Mouse (Mus musculus) kidney, embryonic 14.5 days (tissue): ENCODE measurements around the gene Ptpra. TPM values are rescaled to one million over a fixed set of nuclear protein-coding genes. Genes with fewer than 3 reads are reported as not detected.

ENCODE experiments used
- ATAC-seq: fragments of 200-750 bp; cut with Nextera tagmentation; 2 replicates; pipeline ENCODE4 v1.8.0; 2017; ENCODE audit warnings: moderate number of reproducible peaks, mild to moderate bottlenecking, moderate TSS enrichment, moderate library complexity; ENCODE audit not compliant: low FRiP score, low TSS enrichment
- H3K27ac ChIP-seq: fragments of 300-500 bp; sonication (generic); 2 replicates; pipeline ENCODE4 v1.5.1; 2014; ENCODE audit warnings: low read depth, mild to moderate bottlenecking, low read length, moderate library complexity, mixed read lengths
- H3K27me3 ChIP-seq: fragments of 300-500 bp; sonication (generic); 2 replicates; pipeline ENCODE4 v1.6.1; 2014; ENCODE audit warnings: mild to moderate bottlenecking, low read length; ENCODE audit not compliant: control insufficient read depth, insufficient read depth
- H3K36me3 ChIP-seq: fragments of 300-500 bp; sonication (generic); 2 replicates; pipeline ENCODE4 v1.6.1; 2014; ENCODE audit warnings: low read length, mixed read lengths; ENCODE audit not compliant: control insufficient read depth, insufficient read depth
- H3K4me1 ChIP-seq: fragments of 300-500 bp; sonication (generic); 2 replicates; pipeline ENCODE4 v1.6.1; 2014; ENCODE audit warnings: low read length, mixed read lengths; ENCODE audit not compliant: control insufficient read depth, insufficient read depth
- H3K4me2 ChIP-seq: fragments of 300-500 bp; sonication (generic); replicated peaks from 2 replicates; pipeline ENCODE4 v1.6.1; 2014; ENCODE audit warnings: low read depth, mild to moderate bottlenecking, low read length
- H3K4me3 ChIP-seq: fragments of 300-500 bp; sonication (generic); 2 replicates; pipeline ENCODE4 v1.5.1; 2014; ENCODE audit warnings: mild to moderate bottlenecking, low read length
- H3K9ac ChIP-seq: fragments of 300-500 bp; sonication (generic); 2 replicates; pipeline ENCODE4 v1.6.1; 2014; ENCODE audit warnings: low read depth, mild to moderate bottlenecking, low read length, moderate library complexity
- H3K9me3 ChIP-seq: fragments of 300-500 bp; sonication (generic); 2 replicates; pipeline ENCODE4 v1.6.1; 2016; ENCODE audit warnings: low read length; ENCODE audit not compliant: control insufficient read depth
- WGBS: fragments of 180-500 bp; shearing (Covaris S2); extraction: QIAGEN DNeasy Blood & Tissue Kit; methylation state at CpG from one replicate; pipeline ENCODE4 v1.1.7; 2014; 5-methylcytosine and 5-hydroxymethylcytosine counted together
- polyA plus RNA-seq: library from polyadenylated mRNA; unstranded; fragments of >200 nt; fragmentation: Nextera tagmentation; extraction: Ambion mirVana; gene quantifications from 2 replicates; pipeline ENCODE4 v1.2.1, GENCODE M21; 2014

Ptpra gene
- polyA plus RNA-seq, 1 experiment from 2014 or later = 107 TPM

DNA sequence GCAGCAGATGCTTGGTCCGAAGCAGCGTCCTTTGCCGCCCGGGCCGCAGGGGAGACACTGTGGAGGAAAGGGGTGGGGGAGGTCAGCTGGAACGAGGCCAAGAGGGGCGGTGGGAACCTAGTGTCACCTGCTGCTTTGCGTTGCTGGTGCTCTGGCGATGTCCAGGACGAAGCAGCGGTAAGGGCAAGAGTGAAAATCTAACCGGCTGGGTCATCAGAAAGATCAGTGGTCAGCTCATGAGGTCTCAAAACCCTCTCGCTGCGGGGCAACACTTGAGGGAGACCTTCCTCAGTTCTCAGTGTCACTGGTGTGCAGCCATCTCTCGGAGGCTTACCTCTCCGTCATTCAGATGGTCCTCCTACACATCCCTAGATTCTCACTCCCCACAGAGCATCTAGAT lies 131.1 kb downstream of the Ptpra start:
- H3K9ac ChIP-seq = no peak overlapping the region
- no peaks in the 10 kb centered on the region for H3K36me3 ChIP-seq
- H3K4me3 ChIP-seq = peak overlapping the region; percentile 35
- H3K9me3 ChIP-seq = no peaks in the 10 kb centered on the region; the same call in 1 of the 2 replicates
- peak overlapping the region; percentile 49 for H3K4me2 ChIP-seq
- peaks cover 12% of the 10 kb centered on the region; the same call in 1 of the 2 replicates for H3K4me1 ChIP-seq
- no peak for ATAC-seq
- no peak overlapping the region for H3K27ac ChIP-seq
- 3% methylated on average over 16 of the region's 16 CpGs for WGBS
- peaks cover 65% of the 10 kb centered on the region for H3K27me3 ChIP-seq

GRCm38 (mm10) chr2:130582552-130582951 lies 132.5 kb downstream of the Ptpra start, which contains the start of gene Avp:
Avp (minus strand) TSS chr2:130582554.
- peaks cover 10% of the 10 kb centered on the region; the same call in 1 of the 2 replicates for H3K4me1 ChIP-seq
- no peak within 1 kb of the TSS for H3K4me3 ChIP-seq
- no peak within 1 kb of the TSS for H3K9ac ChIP-seq
- H3K36me3 ChIP-seq = no peaks in the 10 kb centered on the region
- H3K27ac ChIP-seq = no peak within 1 kb of the TSS
- H3K9me3 ChIP-seq = no peaks in the 10 kb centered on the region; the same call in 1 of the 2 replicates
- no peak within 1 kb of the TSS for H3K4me2 ChIP-seq
- peaks cover 55% of the 10 kb centered on the region for H3K27me3 ChIP-seq
- no peak for ATAC-seq
- 42% methylated on average over 10 of the region's 10 CpGs for WGBS

GRCm38 (mm10) chr2:130583902-130584560 lies 134.0 kb downstream of the Ptpra start:
- Histone ChIP-seq H3K4me3 (no peak overlapping the region), H3K9me3 (no peaks in the 10 kb centered on the region), H3K27me3 (peaks cover 40% of the 10 kb centered on the region), H3K9ac (no peak overlapping the region), H3K27ac (no peak overlapping the region), H3K4me2 (no peak overlapping the region), H3K36me3 (no peaks in the 10 kb centered on the region), H3K4me1 (peaks cover 9% of the 10 kb centered on the region; the same call in 1 of the 2 replicates)
- ATAC-seq = no peak
- 77% methylated on average over 10 of the region's 10 CpGs for WGBS

GRCm38 (mm10) chr2:130586016-130586415 lies 135.9 kb downstream of the Ptpra start:
- H3K27me3 ChIP-seq = peaks cover 20% of the 10 kb centered on the region
- H3K9ac ChIP-seq = no peak overlapping the region
- no peaks in the 10 kb centered on the region for H3K9me3 ChIP-seq
- 0 out of 2 replicates have a peak, but pooled peaks cover under 1% of the 10 kb centered on the region for H3K4me1 ChIP-seq
- no peak overlapping the region for H3K4me2 ChIP-seq
- H3K4me3 ChIP-seq = no peak overlapping the region
- no peak for ATAC-seq
- H3K36me3 ChIP-seq = peaks cover 10% of the 10 kb centered on the region; the same call in 1 of the 2 replicates
- WGBS = 87% methylated on average over 6 of the region's 6 CpGs
- no peak overlapping the region for H3K27ac ChIP-seq

DNA sequence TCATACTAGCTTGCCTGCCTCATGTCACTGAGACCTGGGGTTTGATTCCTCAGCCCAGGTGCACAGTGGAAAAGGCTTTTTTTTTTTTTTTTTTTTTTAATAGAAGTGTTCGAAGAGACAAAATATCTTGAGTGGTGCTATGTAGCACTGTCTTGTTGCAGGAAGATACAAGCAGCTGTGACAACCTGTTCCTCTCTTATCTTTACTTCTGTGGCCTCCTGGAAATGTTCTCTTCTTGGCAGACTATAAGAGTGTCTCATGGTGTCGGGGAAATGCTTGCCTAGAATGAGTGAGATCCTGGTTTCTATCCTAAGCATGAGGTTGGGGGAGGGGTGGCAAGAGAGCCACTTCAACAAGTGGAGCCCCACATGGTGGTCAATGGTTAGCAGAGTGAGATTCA lies 138.3 kb downstream of the Ptpra start:
- Histone ChIP-seq H3K9me3 (no peaks in the 10 kb centered on the region), H3K4me1 (no peaks in the 10 kb centered on the region), H3K27ac (no peak overlapping the region), H3K27me3 (no peaks in the 10 kb centered on the region), H3K4me3 (no peak overlapping the region), H3K4me2 (no peak overlapping the region), H3K9ac (no peak overlapping the region), H3K36me3 (peaks cover 17% of the 10 kb centered on the region)
- ATAC-seq = no peak
- 91% methylated on average over 2 of the region's 2 CpGs for WGBS

DNA sequence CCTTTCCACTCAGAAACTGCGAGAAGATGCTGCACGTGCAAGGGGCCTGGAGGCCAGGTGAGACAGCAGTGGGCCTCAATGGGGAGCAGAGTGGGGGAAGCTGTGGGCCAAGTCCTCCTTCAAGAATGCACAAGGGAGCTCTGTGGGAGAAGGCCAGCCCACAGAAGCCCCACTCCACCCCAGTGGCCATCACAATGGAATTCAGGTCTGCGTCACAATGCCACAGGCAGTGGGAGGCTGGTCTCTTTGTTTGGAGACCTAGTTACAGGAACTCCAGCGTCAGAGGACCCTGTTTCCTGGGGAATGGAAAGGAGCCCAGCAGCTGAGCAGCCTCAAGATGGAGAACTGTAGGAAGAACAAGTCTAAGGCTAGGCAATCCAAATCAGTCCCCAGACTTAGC lies 139.1 kb downstream of the Ptpra start:
- H3K9ac ChIP-seq = no peak overlapping the region
- no peak overlapping the region for H3K4me2 ChIP-seq
- H3K27ac ChIP-seq = no peak overlapping the region
- no peaks in the 10 kb centered on the region for H3K27me3 ChIP-seq
- H3K4me3 ChIP-seq = no peak overlapping the region
- ATAC-seq = no peak
- no peaks in the 10 kb centered on the region for H3K9me3 ChIP-seq
- WGBS = 70% methylated on average over 4 of the region's 4 CpGs
- no peaks in the 10 kb centered on the region for H3K4me1 ChIP-seq
- peaks cover 17% of the 10 kb centered on the region for H3K36me3 ChIP-seq

DNA sequence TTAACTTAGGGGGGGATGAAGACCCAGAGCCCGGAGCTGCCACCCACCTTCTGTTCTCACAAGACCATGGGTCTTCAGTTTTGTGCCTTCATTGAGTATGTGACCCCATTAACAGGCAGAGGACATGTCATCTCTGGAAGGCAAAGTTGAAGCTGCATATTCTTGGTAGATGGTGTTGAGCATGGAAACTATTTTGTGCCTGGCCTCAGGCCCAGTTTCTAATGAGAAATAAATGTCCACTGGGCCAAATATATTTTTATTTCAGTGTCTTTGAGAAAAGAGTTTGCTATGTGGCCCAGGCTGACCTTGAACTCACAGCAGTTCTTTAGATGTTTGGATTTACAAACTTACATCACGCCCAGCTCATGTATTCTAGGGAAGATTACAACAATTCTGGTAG lies 139.7 kb downstream of the Ptpra start:
- ATAC-seq = no peak
- Histone ChIP-seq H3K4me3 (no peak overlapping the region), H3K9ac (no peak overlapping the region), H3K4me2 (no peak overlapping the region), H3K9me3 (no peaks in the 10 kb centered on the region), H3K36me3 (peaks cover 20% of the 10 kb centered on the region), H3K4me1 (no peaks in the 10 kb centered on the region), H3K27ac (no peak overlapping the region), H3K27me3 (no peaks in the 10 kb centered on the region)
- WGBS = 91% methylated on average over 2 of the region's 2 CpGs

GRCm38 (mm10) chr2:130591016-130591415 lies 140.9 kb downstream of the Ptpra start:
- Histone ChIP-seq H3K9ac (no peak overlapping the region), H3K27ac (no peak overlapping the region), H3K4me1 (no peaks in the 10 kb centered on the region), H3K4me3 (no peak overlapping the region), H3K4me2 (no peak overlapping the region), H3K36me3 (peaks cover 30% of the 10 kb centered on the region), H3K27me3 (no peaks in the 10 kb centered on the region), H3K9me3 (no peaks in the 10 kb centered on the region)
- 90% methylated on average over 2 of the region's 2 CpGs for WGBS
- ATAC-seq = no peak

DNA sequence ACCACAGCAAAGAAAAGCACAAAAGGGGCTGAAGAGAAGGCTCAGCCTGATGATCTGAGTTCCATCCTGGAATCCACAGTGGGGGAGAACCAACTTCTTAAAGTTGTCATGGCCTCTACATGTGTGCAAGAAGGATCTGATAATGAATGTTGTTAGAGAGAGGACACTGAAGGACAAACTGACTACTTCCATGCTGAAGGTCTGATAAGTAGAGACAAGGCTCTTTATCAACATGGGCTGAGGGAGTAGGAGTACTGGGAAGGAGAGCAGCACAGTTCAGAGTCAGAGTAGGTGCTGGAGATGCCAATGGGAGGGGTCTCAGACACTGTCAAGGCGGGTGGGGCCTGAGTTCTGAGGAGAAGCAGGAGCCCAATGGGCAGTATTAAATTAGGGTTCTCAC lies 145.5 kb downstream of the Ptpra start:
- no peak for ATAC-seq
- Histone ChIP-seq H3K4me3 (no peak overlapping the region), H3K36me3 (peaks cover 59% of the 10 kb centered on the region), H3K4me2 (no peak overlapping the region), H3K4me1 (no peaks in the 10 kb centered on the region), H3K27ac (no peak overlapping the region), H3K9ac (no peak overlapping the region), H3K27me3 (no peaks in the 10 kb centered on the region), H3K9me3 (no peaks in the 10 kb centered on the region)
- WGBS = 86% methylated on average over 1 of the region's 1 CpGs
